Mouse (Mus musculus): ENCODE measurements at regions not wholly inside any gene's neighbourhood (a gene's known extent, or its start where the extent isn't known, plus 50 kb on each side); places are given as distances from the start of the nearest gene placed in this dataset.

GRCm38 (mm10) chr4:142420427-142420826 lies 181.2 kb upstream of the Kazn start:
- Histone ChIP-seq H3K9ac (ENCODE audit: insufficient read depth, low read depth) (no peak overlapping the region), H3K79me2 (replicated peaks; ENCODE audit: control insufficient read depth, extremely low read depth, insufficient read depth, poor library complexity, severe bottlenecking) (no peaks in the 10 kb centered on the region), H3K27me3 (replicated peaks) (no peaks in the 10 kb centered on the region), H3K4me2 (ENCODE audit: insufficient read depth, low read depth, poor library complexity, severe bottlenecking) (no peak overlapping the region), H3K9me3 (replicated peaks; ENCODE audit: low read length) (peaks cover 82% of the 10 kb centered on the region), H3K4me3 (replicated peaks in 1 of 3; ENCODE audit: low read depth in 2 of 3, low read length in 2 of 3, poor library complexity in 1 of 3) (no peak overlapping the region), H3K27ac (ENCODE audit: insufficient read depth, low read depth) (no peak overlapping the region), H3K36me3 (replicated peaks in 1 of 2; ENCODE audit: control insufficient read depth in 1 of 2, insufficient read depth in 1 of 2, low read length in 1 of 2) (no peaks in the 10 kb centered on the region), H3K4me1 (ENCODE audit: control insufficient read depth in 1 of 2, insufficient read depth in 2 of 2) (no peaks in the 10 kb centered on the region)
- no peak for TF ChIP-seq ZC3H11A (IDR thresholded peaks at IDR 0.05; ENCODE audit: low read depth, low read length)
- no peak for TF ChIP-seq MAZ (IDR thresholded peaks at IDR 0.05; ENCODE audit: low read depth, low read length)
- no peak for TF ChIP-seq EP300 (IDR thresholded peaks at IDR 0.05; ENCODE audit: low read length)
- no peak for TF ChIP-seq MEF2A (IDR thresholded peaks at IDR 0.05; ENCODE audit: borderline replicate concordance, low read depth, low read length)
- no peak for TF ChIP-seq MAX (IDR thresholded peaks at IDR 0.05; ENCODE audit: low read length)
- no peak for TF ChIP-seq CHD2 (IDR thresholded peaks at IDR 0.05; ENCODE audit: low read length)
- no peak for TF ChIP-seq JUN (IDR thresholded peaks at IDR 0.05; ENCODE audit: insufficient read depth, low read depth, low read length)
- no peak for TF ChIP-seq ETS1 (conservative IDR thresholded peaks at IDR 0.05; ENCODE audit: low read depth, low read length)
- no peak for TF ChIP-seq MYC (IDR thresholded peaks at IDR 0.05; ENCODE audit: low read depth, low read length)
- TF ChIP-seq USF2 (conservative IDR thresholded peaks at IDR 0.05; ENCODE audit: low read depth, low read length): no peak
- TF ChIP-seq SMC3 (IDR thresholded peaks at IDR 0.05; ENCODE audit: low read depth, low read length): no peak
- no peak for TF ChIP-seq JUND (conservative IDR thresholded peaks at IDR 0.05; ENCODE audit: low read depth, low read length)
- no peak for TF ChIP-seq TCF12 (IDR thresholded peaks at IDR 0.05; ENCODE audit: low read depth, low read length)
- no peak for TF ChIP-seq KAT2A (IDR thresholded peaks at IDR 0.05; ENCODE audit: insufficient replicate concordance, low read length)
- TF ChIP-seq E2F4 (IDR thresholded peaks at IDR 0.05; ENCODE audit: insufficient replicate concordance, low read depth, low read length): no peak
- in situ Hi-C loops (cut with MboI; ENCODE audit: low pct_ligation_motif_present, low pct_unique_long_range_greater_than_20kb, low sequenced_read_pairs) (loop anchor here (25.0 kb wide), 1 partner anchor 258 kb away; no protein-coding TSS in a partner anchor), dilution Hi-C loops (cut with MboI; ENCODE audit: extremely low pct_ligation_motif_present, extremely low pct_unique_long_range_greater_than_20kb, low sequenced_read_pairs) (no loop called here)
- DNase-seq (ENCODE audit: extremely low read depth): no peak

DNA sequence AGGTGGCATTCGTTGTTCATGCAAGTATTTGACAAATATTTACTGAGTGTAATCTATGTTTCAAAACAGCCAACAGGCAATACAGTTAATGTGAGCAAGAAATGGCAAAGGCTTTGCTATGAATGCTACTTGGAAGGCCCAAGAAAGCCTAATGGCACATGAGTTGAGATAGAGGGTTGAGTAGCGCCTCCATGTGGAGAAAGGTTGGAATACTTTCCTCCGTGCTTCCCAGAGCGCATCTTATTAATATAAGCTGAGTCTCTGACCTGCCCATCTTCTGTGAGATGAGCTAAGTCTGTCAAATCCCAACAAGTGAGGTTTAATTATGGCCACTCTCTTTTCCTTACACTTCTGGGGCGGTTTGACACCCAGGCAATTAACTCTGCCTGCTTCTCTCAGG lies 175.7 kb upstream of the Kazn start:
- peaks cover 86% of the 10 kb centered on the region for H3K9me3 ChIP-seq (replicated peaks; ENCODE audit: low read length)

More for the DNA sequence above, 175.7 kb upstream of the Kazn start:
- no peak for DNase-seq (ENCODE audit: extremely low read depth)
- in situ Hi-C loops (cut with MboI; ENCODE audit: low pct_ligation_motif_present, low pct_unique_long_range_greater_than_20kb, low sequenced_read_pairs): loop anchor here (25.0 kb wide), 1 partner anchor 253 kb away; no protein-coding TSS in a partner anchor
- H3K4me3 ChIP-seq (replicated peaks in 1 of 3; ENCODE audit: low read depth in 2 of 3, low read length in 2 of 3, poor library complexity in 1 of 3): no peak overlapping the region
- no peaks in the 10 kb centered on the region for H3K36me3 ChIP-seq (replicated peaks in 1 of 2; ENCODE audit: control insufficient read depth in 1 of 2, insufficient read depth in 1 of 2, low read length in 1 of 2)
- TF ChIP-seq ETS1 (conservative IDR thresholded peaks at IDR 0.05; ENCODE audit: low read depth, low read length) (no peak), ZC3H11A (IDR thresholded peaks at IDR 0.05; ENCODE audit: low read depth, low read length) (no peak), TCF12 (IDR thresholded peaks at IDR 0.05; ENCODE audit: low read depth, low read length) (no peak), MYC (IDR thresholded peaks at IDR 0.05; ENCODE audit: low read depth, low read length) (no peak), CHD1 (IDR thresholded peaks at IDR 0.05; ENCODE audit: low read depth, low read length) (no peak), MAZ (IDR thresholded peaks at IDR 0.05; ENCODE audit: low read depth, low read length) (no peak), NELFE (IDR thresholded peaks at IDR 0.05; ENCODE audit: low read depth, low read length) (no peak), UBTF (IDR thresholded peaks at IDR 0.05; ENCODE audit: low read depth, low read length) (no peak), ZNF384 (IDR thresholded peaks at IDR 0.05; ENCODE audit: low read depth, low read length) (no peak), RAD21 (IDR thresholded peaks at IDR 0.05; ENCODE audit: low read depth, low read length) (no peak; the same call in 1 of the 2 replicates), SIN3A (IDR thresholded peaks at IDR 0.05; ENCODE audit: low read length) (no peak), SMC3 (IDR thresholded peaks at IDR 0.05; ENCODE audit: low read depth, low read length) (no peak)
- no peaks in the 10 kb centered on the region for H3K79me2 ChIP-seq (replicated peaks; ENCODE audit: control insufficient read depth, extremely low read depth, insufficient read depth, poor library complexity, severe bottlenecking)
- H3K27me3 ChIP-seq (replicated peaks): no peaks in the 10 kb centered on the region
- no peaks in the 10 kb centered on the region for H3K4me1 ChIP-seq (ENCODE audit: control insufficient read depth in 1 of 2, insufficient read depth in 2 of 2)
- no peak overlapping the region for H3K4me2 ChIP-seq (ENCODE audit: insufficient read depth, low read depth, poor library complexity, severe bottlenecking)
- H3K27ac ChIP-seq (ENCODE audit: insufficient read depth, low read depth): no peak overlapping the region
- dilution Hi-C loops (cut with MboI; ENCODE audit: extremely low pct_ligation_motif_present, extremely low pct_unique_long_range_greater_than_20kb, low sequenced_read_pairs): no loop called here
- H3K9ac ChIP-seq (ENCODE audit: insufficient read depth, low read depth): no peak overlapping the region

All from CH12.LX (cell line).